Mouse (Mus musculus) intestine, embryonic 15.5 days (tissue): ENCODE data around the gene Nsrp1. TPM values are rescaled to one million over a fixed set of nuclear protein-coding genes. Genes with fewer than 3 reads are reported as not detected.

Experiments
- ATAC-seq: fragments of 200-750 bp; cut with Nextera tagmentation; 2 replicates; pipeline ENCODE4 v1.8.0; 2017; ENCODE audit warnings: moderate TSS enrichment, moderate library complexity
- H3K27ac ChIP-seq: fragments of 300-500 bp; sonication (generic); 2 replicates; pipeline ENCODE4 v1.5.1; 2015; ENCODE audit warnings: mild to moderate bottlenecking, inconsistent platforms
- H3K27me3 ChIP-seq: fragments of 300-500 bp; sonication (generic); replicated peaks from 2 replicates; pipeline ENCODE4 v1.6.1; 2015; ENCODE audit warnings: inconsistent platforms
- H3K36me3 ChIP-seq: fragments of 300-500 bp; sonication (generic); 2 replicates; pipeline ENCODE4 v1.6.1; 2015; ENCODE audit warnings: inconsistent platforms
- H3K4me1 ChIP-seq: fragments of 300-500 bp; sonication (generic); replicated peaks from 2 replicates; pipeline ENCODE4 v1.6.1; 2015; ENCODE audit warnings: inconsistent platforms
- H3K4me2 ChIP-seq: fragments of 300-500 bp; sonication (generic); replicated peaks from 2 replicates; pipeline ENCODE4 v1.6.1; 2015; ENCODE audit warnings: mild to moderate bottlenecking, inconsistent platforms
- H3K4me3 ChIP-seq: fragments of 300-500 bp; sonication (generic); replicated peaks from 2 replicates; pipeline ENCODE4 v1.5.1; 2015; ENCODE audit warnings: inconsistent platforms
- H3K9ac ChIP-seq: fragments of 300-500 bp; sonication (generic); 2 replicates; pipeline ENCODE4 v1.6.1; 2015; ENCODE audit warnings: inconsistent platforms
- H3K9me3 ChIP-seq: fragments of 300-500 bp; sonication (generic); 2 replicates; pipeline ENCODE4 v1.6.1; 2016; ENCODE audit warnings: inconsistent platforms
- WGBS: fragments of 180-500 bp; shearing (Covaris S2); methylation state at CpG from one replicate; pipeline ENCODE4 v1.1.7; 2015; 5-methylcytosine and 5-hydroxymethylcytosine counted together
- microRNA counts: library from miRNA; unstranded; fragments of <30 nt; microRNA quantifications from one replicate; lab custom pipeline; 2016
- polyA plus RNA-seq: library from polyadenylated mRNA; unstranded; fragments of >200 nt; fragmentation: Nextera tagmentation; extraction: Ambion mirVana; gene quantifications from 2 replicates; pipeline ENCODE4 v1.2.1, GENCODE M21; 2015

The Nsrp1 gene
- polyA plus RNA-seq, 1 experiment from 2014 or later, result 60.7 TPM

GRCm38 (mm10) chr11:77000741-77001140, 77.5 kb downstream of the Nsrp1 start:
- 61% methylated on average over 5 of the region's 5 CpGs for WGBS
- Histone ChIP-seq H3K4me1 (peaks cover 20% of the 10 kb centered on the region), H3K4me2 (no peak overlapping the region), H3K27ac (no peak overlapping the region), H3K9me3 (no peaks in the 10 kb centered on the region), H3K4me3 (no peak overlapping the region), H3K36me3 (no peaks in the 10 kb centered on the region), H3K9ac (no peak overlapping the region), H3K27me3 (peaks cover 33% of the 10 kb centered on the region)
- ATAC-seq, result no peak

GRCm38 (mm10) chr11:76998705-76999226, 79.5 kb downstream of the Nsrp1 start:
- WGBS, result 12% methylated on average over 24 of the region's 24 CpGs
- H3K27me3 ChIP-seq, result peaks cover 37% of the 10 kb centered on the region
- peak overlapping the region; percentile 89 for H3K4me2 ChIP-seq
- H3K36me3 ChIP-seq, result no peaks in the 10 kb centered on the region
- H3K27ac ChIP-seq, result no peak overlapping the region
- peak overlapping the region; percentile 34; the same call in 1 of the 2 replicates for H3K9ac ChIP-seq
- peak overlapping the region; percentile 45 for H3K4me3 ChIP-seq
- ATAC-seq, result no peak
- H3K9me3 ChIP-seq, result no peaks in the 10 kb centered on the region
- H3K4me1 ChIP-seq, result peaks cover 20% of the 10 kb centered on the region

GRCm38 (mm10) chr11:76997916-76998704, 80.1 kb downstream of the Nsrp1 start, which contains the start of gene Slc6a4:
TSS of gene Slc6a4 (plus strand) at chr11:76998603.
- Histone ChIP-seq H3K27ac (no peak within 1 kb of the TSS), H3K27me3 (peaks cover 37% of the 10 kb centered on the region), H3K4me2 (peak within 1 kb of the TSS; percentile 89), H3K4me1 (peaks cover 20% of the 10 kb centered on the region), H3K4me3 (peak within 1 kb of the TSS; percentile 45), H3K9ac (peak within 1 kb of the TSS; percentile 34; the same call in 1 of the 2 replicates), H3K36me3 (no peaks in the 10 kb centered on the region), H3K9me3 (no peaks in the 10 kb centered on the region)
- ATAC-seq, result 0 out of 2 replicates have a peak, but pooled peaks have one; percentile 31
- under 1% methylated on average over 52 of the region's 52 CpGs for WGBS

- Histone ChIP-seq H3K27me3 (peaks cover 37% of the 10 kb centered on the region), H3K4me2 (peak overlapping the region; percentile 89), H3K9ac (no peak overlapping the region), H3K4me1 (peaks cover 12% of the 10 kb centered on the region), H3K27ac (no peak overlapping the region), H3K4me3 (peak overlapping the region; percentile 45), H3K36me3 (no peaks in the 10 kb centered on the region), H3K9me3 (no peaks in the 10 kb centered on the region)
- peak; percentile 79 for ATAC-seq
- WGBS, result under 1% methylated on average over 21 of the region's 21 CpGs
These were observed 80.9 kb downstream of the Nsrp1 start for GRCm38 (mm10) chr11:76997305-76997704.

- no peak overlapping the region; the same call in 1 of the 2 replicates for H3K4me2 ChIP-seq
- peaks cover 11% of the 10 kb centered on the region for H3K4me1 ChIP-seq
- no peaks in the 10 kb centered on the region for H3K9me3 ChIP-seq
- ATAC-seq, result no peak
- H3K9ac ChIP-seq, result no peak overlapping the region
- WGBS, result 53% methylated on average over 20 of the region's 20 CpGs
- H3K27me3 ChIP-seq, result peaks cover 37% of the 10 kb centered on the region
- H3K4me3 ChIP-seq, result no peak overlapping the region
- H3K27ac ChIP-seq, result no peak overlapping the region
- H3K36me3 ChIP-seq, result no peaks in the 10 kb centered on the region
These were observed 82.1 kb downstream of the Nsrp1 start for GRCm38 (mm10) chr11:76995966-76996672.

MicroRNAs within 50 kb of the gene (microRNA counts, 519-probe panel; counts per million panel counts)
- microRNA mmu-miR-423-3p (lab: Ali Mortazavi, UCI) (3,067 counts per million, percentile 77 among the panel's probes with 10 or more counts), microRNA mmu-miR-423-5p (lab: Ali Mortazavi, UCI) (2,977 counts per million, percentile 76 among the panel's probes with 10 or more counts)

Other genes with a start within 250 kb of the Nsrp1 start
- gene Cpd, start 231.4 kb downstream of the Nsrp1 start, polyA plus RNA-seq, result 10.1 and 11.3 TPM in 2 replicates
- gene Tmigd1, start 176.3 kb downstream of the Nsrp1 start, polyA plus RNA-seq, result 1.6 and 2.4 TPM in 2 replicates
- 125 and 126 TPM in 2 replicates for gene Blmh, start 153.6 kb downstream of the Nsrp1 start, polyA plus RNA-seq
- 17.4 and 18.8 TPM in 2 replicates for gene Slc6a4, start 79.8 kb downstream of the Nsrp1 start, polyA plus RNA-seq
- gene Efcab5, start 110.5 kb upstream of the Nsrp1 start, polyA plus RNA-seq, result 0.24 and 0.47 TPM in 2 replicates
- 5.7 and 5.8 TPM in 2 replicates for gene Ssh2, start 137.9 kb upstream of the Nsrp1 start, polyA plus RNA-seq